Mouse (Mus musculus) embryo, embryonic 11 days (tissue): ENCODE data around the gene Akap12.

Experiments
- DNase-seq: peaks from one replicate; pipeline ENCODE4 v3.0.0-alpha.2; 2015

Gene Akap12

DNA sequence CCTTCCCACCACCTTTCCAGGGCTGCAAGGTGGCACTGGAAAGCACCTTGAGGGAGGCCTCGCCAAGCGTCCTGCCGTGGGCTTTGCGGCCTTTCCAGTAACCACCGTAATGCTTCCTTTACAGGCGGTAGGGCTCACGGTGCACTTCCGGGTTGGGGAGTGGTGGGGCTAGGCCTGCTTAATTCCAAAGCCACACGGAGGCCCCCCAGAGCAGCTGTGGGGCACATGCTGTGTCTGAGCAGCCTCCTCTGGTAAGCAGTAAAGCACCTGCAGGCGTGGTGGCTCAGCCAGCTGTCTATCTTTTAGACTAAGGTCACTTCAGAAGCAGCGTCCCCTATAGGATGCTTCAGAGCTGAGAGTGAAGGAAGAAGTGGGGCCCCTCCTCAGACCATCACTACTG, 103.9 kb downstream of the Akap12 start:
- no peak for DNase-seq

DNA sequence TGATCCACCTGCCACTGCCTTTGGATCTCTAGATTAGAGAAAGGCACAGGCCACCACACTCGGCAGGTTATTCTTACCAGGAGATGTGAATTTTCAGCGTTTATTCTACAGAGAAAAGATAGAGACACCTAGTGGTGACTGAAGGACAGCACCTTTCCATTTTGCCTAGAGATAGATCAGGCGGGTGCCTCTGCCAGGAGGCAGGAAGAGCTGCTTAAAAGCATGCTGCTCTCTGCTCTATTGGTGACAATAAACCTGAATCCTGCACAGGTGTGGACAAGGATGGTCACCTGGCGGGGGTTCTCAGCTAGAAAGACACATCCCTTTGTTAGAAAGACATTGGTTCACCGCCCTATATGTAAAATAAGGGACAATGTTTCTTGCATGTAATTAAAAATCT, 105.8 kb downstream of the Akap12 start:
- DNase-seq = peak; percentile 65

DNA sequence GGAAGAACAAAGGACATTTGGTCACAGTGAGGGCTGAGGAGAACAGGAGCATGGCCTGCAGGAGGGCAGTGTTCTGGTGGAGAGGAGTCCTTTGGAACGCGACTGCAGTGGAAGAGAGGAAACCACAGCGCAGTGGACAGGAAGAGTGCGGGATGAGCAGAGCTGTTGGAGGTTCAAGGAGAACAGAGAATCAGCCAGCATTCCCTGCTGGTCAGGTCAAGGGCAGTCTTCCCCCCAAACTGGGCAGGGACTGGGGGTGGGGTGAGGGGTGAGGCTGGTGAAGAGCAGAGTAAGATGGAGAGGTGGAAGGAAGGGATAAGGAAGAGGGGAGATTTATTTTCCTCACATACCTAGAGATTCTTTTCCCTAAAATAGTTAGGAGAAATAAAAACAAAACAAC, 107.4 kb downstream of the Akap12 start:
- no peak for DNase-seq

DNA sequence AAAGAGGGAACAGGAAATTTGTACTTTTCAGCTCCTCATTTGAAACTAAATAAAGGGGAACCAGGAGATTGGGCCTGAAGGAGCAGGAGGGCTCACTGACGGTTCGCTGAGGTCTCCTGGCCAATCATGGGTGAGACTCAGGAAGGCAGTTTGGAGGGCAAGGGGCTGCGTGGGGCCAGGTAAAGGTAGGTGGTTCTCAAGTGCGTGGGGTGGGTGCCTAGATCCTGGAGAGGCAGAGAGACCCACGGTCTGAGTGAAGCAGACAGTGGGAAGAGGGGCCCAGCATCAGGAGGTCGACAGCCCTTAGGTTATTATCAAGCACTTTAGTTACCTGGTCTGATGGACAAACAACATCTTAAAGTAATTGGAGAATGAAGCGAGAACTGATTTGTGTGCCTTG, 108.1 kb downstream of the Akap12 start:
- DNase-seq = no peak

DNA sequence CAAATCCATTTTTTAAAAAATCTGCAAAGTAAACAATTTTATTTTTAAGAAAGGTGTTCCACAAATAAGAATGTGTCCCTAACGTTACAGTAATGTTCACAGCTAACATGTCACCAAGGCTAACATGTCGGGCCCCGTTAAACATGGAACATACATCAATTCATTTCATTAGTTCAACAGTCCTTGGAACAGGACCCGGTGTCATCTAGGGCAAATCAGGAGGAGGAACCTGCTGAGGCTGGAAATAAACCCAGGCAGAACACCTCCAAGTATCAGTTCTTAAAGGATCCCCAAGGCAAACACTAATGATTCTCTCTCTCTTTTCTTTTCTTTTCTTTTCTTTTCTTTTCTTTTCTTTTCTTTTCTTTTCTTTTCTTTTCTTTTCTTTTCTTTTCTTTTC, 108.6 kb downstream of the Akap12 start:
- DNase-seq = no peak

DNA sequence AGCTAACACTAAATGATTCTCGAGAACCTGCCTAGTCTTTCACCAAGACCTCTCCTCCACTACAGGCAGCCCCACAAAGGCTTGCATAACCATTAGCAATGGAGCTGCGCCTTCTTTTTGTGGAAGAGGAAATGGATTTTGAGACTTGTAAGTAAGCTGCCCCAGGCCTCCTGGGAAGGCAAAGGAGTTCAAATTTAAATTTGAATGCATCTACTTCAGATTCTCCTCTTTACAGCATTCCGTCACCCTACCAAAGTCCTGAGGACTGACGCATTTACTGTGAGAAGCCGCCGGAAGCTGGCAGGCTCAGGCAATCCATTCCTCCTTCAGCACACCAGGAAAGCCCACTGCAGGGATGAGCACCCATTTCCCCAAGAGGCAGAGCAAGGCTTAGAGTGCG, 109.1 kb downstream of the Akap12 start:
- DNase-seq = no peak

DNA sequence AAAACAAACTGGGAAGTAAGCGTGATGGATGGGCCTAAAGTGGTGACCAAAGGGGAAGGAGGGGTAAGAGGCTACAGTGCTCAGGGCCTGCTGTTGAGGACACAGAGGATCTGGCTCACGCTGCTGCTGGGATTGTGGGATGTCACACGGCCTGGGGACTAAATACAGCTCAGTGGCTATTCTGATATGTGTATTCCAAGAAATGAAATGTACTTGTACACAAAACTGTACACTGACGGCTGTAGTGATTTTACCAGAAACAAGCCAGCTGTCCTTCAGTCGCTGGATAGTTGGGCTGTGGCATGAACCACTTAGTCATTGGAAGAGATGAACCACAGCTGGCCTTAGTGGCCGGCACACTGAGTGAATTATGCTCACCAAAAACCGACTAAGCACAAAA, 110.3 kb downstream of the Akap12 start:
- DNase-seq = no peak

DNA sequence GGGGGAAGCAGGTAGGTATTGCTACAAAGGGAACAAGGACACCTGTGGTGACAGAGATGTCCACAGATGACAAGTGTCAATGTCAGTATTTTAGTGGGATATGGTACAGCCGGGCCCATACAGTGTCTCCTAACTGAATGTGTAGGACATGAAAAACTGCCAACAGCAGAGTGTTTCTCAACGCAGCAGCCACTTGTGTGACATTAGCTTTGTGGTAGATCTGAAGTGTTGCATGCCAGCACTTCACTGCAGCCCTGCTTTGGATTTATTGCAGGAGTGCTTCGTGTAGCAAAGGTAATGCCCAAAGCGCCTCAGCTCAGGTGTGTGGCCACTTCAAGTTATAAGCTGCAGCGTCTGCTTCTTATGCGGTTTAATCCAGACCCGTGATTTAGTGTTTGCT, 110.8 kb downstream of the Akap12 start:
- DNase-seq = no peak

DNA sequence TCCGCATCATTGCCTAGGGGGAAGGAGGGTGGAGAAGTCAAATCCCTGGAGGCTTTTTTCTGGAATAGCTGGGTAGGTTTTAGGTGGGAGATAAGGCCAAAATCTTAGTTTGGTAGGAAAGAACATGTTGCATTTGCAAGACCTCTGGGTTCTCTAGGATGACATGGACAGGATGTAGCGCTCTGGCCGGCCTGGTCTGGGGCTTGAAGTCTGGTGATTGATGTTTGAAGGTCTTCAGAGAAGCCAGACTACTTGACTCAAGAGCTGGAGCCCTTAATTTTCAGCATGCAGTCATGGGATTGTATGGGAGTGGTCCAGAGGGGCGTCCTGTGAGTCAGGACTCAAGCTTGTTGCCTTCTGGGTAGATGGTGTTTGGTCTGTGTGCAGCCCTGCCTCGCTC, 114.6 kb downstream of the Akap12 start:
- DNase-seq = no peak

DNA sequence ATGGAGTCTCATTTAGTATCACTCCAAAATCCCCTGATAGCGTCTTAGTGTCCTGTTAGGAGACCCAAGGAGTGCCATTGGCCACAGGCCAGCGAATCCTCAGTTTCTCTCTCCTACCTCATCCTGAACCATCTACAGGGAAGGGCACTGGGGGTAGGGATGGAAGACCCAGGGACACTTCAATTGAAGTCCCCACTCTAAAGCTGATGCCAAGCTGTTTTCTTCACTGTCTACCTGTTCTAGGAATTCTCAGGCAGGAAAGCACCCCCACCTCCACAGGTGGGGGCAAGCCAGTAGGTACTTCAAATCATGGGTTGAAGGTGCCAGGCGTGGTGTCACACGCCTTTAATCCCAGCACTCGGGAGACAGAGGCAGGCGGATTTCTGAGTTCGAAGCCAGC, 118.1 kb downstream of the Akap12 start:
- DNase-seq = no peak

DNA sequence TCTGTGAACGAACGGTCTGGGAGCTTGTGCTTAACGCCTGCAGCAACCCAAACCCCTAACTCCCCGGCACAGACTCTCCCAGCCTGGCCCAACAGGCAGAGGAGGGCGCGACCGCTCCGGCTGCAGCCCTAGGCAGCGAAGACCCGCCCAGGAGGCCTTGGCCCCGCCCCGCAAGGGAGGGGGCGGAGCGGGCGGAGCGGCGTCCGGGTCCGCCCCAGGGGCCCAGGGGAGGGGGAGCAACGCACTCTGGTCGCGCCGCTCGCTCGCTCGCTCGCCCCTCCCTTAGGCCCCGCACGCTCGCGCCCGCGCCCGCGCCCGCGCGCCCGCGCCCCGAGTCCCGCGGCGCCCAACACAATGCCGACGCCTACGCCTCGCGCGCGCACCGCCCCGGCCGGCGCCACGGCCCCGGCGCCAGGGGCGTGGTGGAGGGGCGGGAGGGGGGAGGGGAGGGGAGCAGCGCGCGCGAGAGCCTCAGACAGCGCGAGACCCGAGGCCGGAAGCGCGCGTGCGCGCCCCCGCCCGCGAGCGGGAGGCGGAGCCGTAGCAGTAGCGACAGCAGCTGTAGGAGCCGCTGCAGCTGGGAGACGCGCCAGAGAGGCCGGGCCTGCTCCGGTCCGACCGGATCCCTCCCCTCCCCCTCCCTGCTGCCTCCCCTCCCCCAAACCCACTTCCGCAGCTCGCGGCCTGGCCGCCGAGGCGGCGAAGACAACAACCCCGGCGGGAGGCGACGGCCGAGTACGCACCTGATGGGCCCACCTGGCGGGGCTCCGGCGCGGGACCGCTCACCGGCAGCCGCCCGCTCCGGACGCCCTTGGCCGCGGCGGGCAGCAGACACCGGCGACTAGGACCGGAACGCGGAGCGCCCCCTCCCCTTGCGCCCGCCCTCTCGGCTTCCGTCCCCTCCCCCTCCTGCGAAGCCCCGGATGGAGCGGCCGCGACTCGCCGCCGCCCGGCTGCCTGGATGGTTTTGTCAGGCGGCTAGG, 120.7 kb downstream of the Akap12 start:
- DNase-seq = peak; percentile 98

DNA sequence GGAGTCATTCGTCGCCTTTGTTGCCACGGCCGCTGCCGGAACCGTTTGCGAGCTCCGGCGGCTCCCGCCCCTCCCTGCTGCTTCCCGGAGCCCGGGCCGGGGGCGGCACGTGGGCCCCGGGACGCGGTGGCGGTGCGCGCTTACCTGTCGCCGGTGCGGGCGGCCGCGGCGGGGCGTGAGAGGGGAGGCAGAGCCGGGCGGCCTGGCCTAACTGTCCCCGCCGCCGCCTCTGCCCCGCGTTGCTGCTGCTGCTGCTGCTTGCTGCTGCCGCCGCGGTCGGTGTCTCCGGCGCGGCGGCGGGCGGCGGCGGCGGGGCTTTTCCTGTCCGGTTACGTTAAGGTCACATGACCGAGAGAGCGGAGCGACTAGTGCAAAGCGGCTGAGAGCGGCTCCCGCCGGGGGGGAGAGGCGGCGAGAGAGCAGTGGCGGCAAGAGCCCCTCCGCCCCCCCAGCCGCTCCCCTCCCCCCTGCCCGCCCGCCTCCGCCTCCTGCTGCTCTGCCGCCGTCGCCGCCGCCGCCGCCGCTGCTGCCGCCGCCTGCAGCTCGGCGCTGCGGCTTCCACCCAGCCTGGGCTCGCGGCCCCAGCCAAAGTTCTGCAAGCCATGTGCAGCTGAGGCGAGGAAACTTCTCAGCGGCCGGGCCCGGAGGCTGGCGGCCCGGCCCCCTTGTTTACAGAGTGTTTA, 121.7 kb downstream of the Akap12 start, which contains the start of gene Zbtb2:
Zbtb2 (minus strand) TSS at position 408 of the 683 bp plus-strand sequence.
- DNase-seq = peak; percentile 79

DNA sequence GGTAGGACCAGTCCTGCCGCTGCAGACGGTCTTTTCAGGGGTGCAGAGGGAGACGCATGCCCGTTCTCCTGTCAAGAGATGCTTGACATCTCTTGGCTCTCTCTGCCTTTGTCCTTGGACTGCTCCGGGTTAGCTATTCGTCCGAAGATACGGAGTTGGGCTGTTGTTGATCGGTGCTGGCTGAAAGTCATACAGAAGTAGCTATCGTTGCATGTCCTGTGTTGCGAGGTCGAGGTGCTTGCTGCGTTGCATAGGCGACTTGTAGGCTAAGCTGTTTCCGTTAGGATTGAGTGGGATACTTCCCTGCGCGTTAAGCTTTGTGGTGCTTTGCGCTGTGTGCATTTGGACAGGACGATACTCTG, 122.2 kb downstream of the Akap12 start:
- no peak for DNase-seq

DNA sequence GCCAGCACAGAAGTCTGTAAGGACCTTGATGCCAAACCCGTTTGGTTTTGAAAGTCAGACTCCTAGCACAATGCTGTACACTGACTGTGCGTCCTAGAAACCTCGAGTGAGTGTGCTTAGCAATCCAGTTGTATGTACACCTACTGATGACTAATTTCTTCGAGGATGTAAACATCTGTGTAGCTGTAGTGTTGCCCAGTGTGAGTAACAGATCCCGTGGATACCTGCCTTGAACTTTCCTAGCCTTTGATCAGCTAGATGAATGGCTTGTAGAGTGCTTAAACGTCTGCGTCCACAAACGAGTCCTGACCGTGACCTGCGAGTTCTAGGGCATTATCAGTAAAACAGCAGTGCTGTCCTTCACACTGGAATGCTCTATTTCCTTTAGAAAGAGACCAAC, 122.9 kb downstream of the Akap12 start:
- DNase-seq = no peak

DNA sequence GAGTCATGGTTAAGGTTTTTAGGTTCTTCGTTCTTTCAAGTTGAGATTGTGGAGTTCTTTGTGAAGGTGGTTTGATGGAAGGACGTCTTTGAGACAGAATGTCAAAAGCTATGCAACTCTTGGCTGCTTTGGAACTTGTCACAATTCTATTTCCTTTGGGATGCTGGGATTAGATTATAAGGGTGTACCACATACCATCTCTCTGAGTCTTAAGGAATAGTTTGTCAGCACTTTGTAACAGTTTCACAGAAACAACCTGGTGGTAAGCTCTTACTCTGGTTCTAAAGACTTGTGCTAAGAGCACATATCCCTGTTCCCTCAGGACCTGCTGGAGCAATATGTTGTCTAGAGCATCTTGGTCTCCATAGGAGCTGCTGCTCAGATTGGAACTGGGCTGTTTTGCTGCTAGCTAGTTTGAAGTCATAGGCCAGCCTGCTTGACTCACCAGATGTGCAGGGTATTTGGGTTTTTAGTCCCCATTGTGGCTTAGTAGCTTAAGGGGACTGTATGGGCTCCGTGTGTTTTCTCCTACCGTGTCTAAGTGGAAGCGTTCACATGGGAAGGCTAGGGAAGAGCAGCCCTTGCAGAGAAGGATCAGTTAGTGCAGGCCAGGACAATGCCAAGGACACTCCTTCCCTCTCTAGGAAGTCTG, 123.4 kb downstream of the Akap12 start:
- no peak for DNase-seq

DNA sequence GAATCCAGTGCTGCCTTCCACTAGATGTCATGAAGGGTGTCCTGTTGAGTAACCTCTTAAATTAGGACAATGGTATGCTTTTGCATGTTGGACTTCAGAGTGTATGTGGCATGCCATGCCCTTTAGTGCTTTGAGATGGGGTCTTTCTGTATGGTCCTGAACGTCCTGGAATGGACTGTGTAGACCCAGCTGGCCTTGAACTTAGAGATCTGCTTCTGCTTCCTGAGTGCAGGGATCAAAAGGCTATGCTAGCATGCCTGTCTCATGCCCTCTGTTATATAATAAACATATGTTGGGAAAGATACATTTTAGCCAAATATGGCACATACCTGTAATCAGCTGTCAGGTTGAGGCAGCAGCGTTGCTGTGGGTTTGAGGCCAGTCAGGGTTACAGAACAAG, 124.4 kb downstream of the Akap12 start:
- no peak for DNase-seq

DNA sequence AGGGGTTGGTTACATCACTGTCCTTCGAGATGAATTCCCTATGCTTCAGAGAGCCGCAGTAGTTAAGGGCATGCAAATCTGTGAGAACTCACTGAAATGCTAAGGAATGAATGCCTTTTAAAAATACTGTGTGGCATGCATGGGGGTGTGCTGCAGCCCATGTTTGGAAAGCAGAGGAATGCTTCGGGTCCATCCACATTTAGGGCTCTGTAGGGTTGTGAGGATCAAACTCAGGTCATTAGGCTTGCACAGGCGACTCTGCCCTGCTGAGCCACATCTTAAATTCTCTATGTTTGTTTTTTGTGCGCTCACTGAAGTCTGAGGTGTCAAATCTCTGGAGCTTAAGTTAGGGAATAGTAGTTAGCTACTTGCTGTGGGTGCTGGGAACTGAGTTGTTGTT, 124.9 kb downstream of the Akap12 start:
- DNase-seq = no peak

DNA sequence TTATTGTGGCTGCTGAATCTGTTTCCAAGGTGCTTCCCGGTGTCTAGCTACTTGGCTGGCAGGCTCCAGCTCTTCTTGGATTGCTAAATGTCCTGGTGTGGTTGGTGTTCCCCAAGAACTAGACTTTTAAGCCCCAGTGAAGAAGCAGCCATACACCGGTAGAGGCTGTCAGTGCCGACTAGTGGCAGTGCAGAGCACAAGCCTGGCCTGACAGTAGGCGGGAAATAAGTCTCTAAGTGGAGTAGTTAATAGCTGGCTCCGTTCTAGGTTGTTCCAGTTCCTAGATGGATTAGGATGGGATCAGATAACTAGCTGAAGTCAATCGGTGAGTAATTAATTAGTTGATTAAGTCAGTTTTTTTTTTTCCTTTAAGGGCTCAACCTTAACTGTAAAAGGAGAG, 125.7 kb downstream of the Akap12 start:
- DNase-seq = peak; percentile 34

DNA sequence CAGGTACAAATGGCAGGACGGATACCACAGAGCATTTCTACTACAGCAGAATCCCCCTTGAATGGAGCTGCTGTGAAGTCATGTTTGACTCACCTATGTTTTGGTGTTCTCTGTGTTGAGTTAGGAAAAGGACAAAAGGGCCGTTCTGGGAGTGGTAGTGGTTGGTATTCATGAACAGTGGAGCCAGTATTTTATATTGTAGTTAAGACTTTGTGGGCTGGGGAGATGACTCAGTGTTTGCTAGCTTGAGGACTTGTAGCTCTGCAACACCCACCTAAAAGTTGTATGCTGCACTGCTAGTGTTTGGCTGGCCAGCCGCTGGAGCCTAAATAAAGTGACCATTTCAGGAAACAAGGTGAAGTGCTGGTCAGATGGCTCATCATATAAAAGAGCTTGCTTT, 129.1 kb downstream of the Akap12 start:
- DNase-seq = no peak

DNA sequence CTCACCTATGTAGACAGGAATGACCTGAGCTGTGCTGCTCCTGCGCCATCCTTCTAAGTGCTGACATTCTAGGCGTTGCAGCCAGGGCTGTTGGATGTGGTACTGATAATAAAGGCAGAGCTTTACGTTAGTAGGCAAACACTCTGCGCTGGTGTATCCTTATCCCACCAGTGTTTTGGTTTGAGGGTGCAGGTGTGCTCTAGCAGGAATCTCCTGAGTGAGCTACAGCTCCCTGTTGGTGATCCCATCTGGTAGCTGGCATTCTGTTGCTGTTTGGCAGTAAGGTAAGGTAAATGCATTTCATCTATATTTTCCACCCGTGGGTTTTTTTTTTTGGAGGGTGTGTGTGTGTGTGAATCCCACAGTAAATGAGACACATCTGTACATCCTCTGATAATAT, 131.9 kb downstream of the Akap12 start:
- DNase-seq = no peak

DNA sequence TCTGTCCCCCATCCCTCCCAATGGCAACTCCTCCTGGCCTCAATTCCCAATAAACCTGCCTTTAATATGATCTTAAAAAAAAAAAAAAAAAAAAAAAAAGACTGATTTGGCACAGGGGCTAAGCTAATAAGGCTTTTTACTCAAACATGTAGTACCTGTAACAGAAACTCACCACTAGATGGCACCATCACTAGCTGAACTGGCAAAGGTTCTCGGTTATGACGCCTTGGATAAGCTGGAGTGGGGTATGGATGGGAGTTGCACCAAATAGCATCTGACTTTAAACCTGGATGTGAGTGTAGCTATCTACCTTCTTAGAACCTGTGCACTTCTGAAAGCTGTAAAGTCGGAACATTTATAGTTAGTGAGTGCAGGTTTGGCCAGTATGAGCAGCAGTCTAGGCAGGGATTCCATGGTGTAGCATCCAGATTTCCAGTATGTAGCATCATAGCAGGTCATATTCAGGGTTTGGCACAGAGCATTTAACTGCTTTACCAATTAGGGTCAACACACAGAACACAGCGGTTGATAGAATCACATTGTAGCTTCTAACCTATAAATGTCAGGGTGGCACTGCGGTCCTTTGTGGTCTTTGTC, 138.8 kb downstream of the Akap12 start:
- DNase-seq = peak; percentile 81

DNA sequence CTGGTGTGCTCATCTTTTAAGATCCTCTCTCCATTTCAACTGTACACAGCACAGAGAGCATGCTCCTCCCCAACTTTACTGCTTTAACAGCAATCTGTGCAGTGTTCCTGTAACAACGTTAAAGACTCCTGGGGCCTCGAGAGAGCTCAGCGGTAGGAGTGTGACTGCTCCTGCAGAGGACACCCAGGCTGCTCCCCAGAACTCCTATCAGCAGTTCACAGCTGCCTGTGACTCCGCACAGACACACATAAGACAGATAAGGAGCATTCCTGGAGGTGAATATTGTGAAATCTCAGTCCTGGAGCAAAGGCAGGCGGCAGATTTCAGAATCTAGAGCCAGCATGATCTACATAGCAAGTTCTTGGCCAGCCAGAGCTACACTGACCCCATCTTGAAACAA, 139.3 kb downstream of the Akap12 start:
- no peak for DNase-seq

DNA sequence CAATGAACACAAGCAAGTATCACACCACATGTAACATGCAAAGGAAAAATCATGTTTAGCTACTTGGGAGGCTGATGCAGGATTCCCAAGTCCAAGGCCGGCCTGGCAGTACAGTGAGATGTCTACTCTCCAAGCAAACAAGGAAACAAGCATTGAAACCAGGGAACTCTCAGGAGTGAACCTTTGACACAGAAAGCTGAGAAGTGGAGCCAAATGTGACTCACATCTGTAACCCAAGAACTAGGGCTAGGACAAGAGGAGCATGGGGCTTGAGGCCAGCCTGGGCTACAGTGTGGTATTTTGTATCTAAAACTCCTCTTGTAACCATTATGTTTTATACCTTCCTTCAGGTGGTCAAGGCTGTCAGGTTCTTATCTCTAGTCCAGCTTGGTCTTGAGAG, 141.0 kb downstream of the Akap12 start:
- DNase-seq = no peak
